Mouse (Mus musculus) kidney, postnatal 0 days (tissue): ENCODE measurements at regions not wholly inside any gene's neighbourhood (a gene's known extent, or its start where the extent isn't known, plus 50 kb on each side); places are given as distances from the start of the nearest gene placed in this dataset.

Source experiments
- ATAC-seq: fragments of 200-750 bp; cut with Nextera tagmentation; replicated peaks from 2 replicates; pipeline ENCODE4 v1.8.0; 2017; ENCODE audit warnings: low read depth, moderate number of reproducible peaks, moderate TSS enrichment, moderate library complexity; ENCODE audit not compliant: low FRiP score
- DNase-seq: peaks from one replicate; pipeline ENCODE4 v3.0.0-alpha.2; 2016; ENCODE audit warnings: low spot score
- H3K27ac ChIP-seq: fragments of 300-500 bp; sonication (generic); 2 replicates; pipeline ENCODE4 v1.5.1; 2014; ENCODE audit warnings: mild to moderate bottlenecking
- H3K27me3 ChIP-seq: fragments of 300-500 bp; sonication (generic); 2 replicates; pipeline ENCODE4 v1.6.1; 2014; ENCODE audit warnings: low read length, mixed read lengths; ENCODE audit not compliant: insufficient read depth
- H3K36me3 ChIP-seq: fragments of 300-500 bp; sonication (generic); 2 replicates; pipeline ENCODE4 v1.6.1; 2014; ENCODE audit warnings: low read length, mixed read lengths; ENCODE audit not compliant: insufficient read depth
- H3K4me1 ChIP-seq: fragments of 300-500 bp; sonication (generic); replicated peaks from 2 replicates; pipeline ENCODE4 v1.6.1; 2014; ENCODE audit warnings: antibody characterized with exemption, low read length, mixed read lengths; ENCODE audit not compliant: insufficient read depth
- H3K4me2 ChIP-seq: fragments of 300-500 bp; sonication (generic); 2 replicates; pipeline ENCODE4 v1.6.1; 2014; ENCODE audit warnings: mild to moderate bottlenecking, low read length, moderate library complexity, mixed read lengths
- H3K4me3 ChIP-seq: fragments of 300-500 bp; sonication (generic); replicated peaks from 2 replicates; pipeline ENCODE4 v1.5.1; 2014; ENCODE audit warnings: low read depth, low read length
- H3K9ac ChIP-seq: fragments of 300-500 bp; sonication (generic); 2 replicates; pipeline ENCODE4 v1.6.1; 2014; ENCODE audit warnings: low read depth, low read length
- H3K9me3 ChIP-seq: fragments of 300-500 bp; sonication (generic); replicated peaks from 2 replicates; pipeline ENCODE4 v1.6.1; 2016; ENCODE audit warnings: low read length, inconsistent platforms, mixed read lengths
- CTCF ChIP-seq: IDR thresholded peaks from 2 replicates; pipeline ENCODE4 v1.5.1; 2016; ENCODE audit warnings: antibody characterized with exemption, low read depth, mild to moderate bottlenecking, moderate library complexity
- WGBS: fragments of 180-500 bp; shearing (Covaris S2); extraction: QIAGEN DNeasy Blood & Tissue Kit; methylation state at CpG from one replicate; pipeline ENCODE4 v1.1.7; 2014; 5-methylcytosine and 5-hydroxymethylcytosine counted together

- Histone ChIP-seq H3K36me3 (no peaks in the 10 kb centered on the region), H3K9ac (no peak overlapping the region), H3K4me3 (no peak overlapping the region), H3K4me1 (no peaks in the 10 kb centered on the region), H3K9me3 (no peaks in the 10 kb centered on the region), H3K4me2 (no peak overlapping the region), H3K27me3 (no peaks in the 10 kb centered on the region), H3K27ac (no peak overlapping the region)
- WGBS: 47% methylated on average over 1 of the region's 1 CpGs
- DNase-seq (no peak), ATAC-seq (no peak)
- no peak for TF ChIP-seq CTCF
Measured at GRCm38 (mm10) chr16:47354279-47354678, 856.0 kb upstream of the Nectin3 start.

- ATAC-seq (no peak), DNase-seq (no peak)
- H3K9me3 ChIP-seq: no peaks in the 10 kb centered on the region
- H3K27ac ChIP-seq: no peak overlapping the region
- H3K27me3 ChIP-seq: no peaks in the 10 kb centered on the region
- no peaks in the 10 kb centered on the region for H3K36me3 ChIP-seq
- 83% methylated on average over 1 of the region's 1 CpGs for WGBS
- no peak overlapping the region for H3K4me2 ChIP-seq
- no peak overlapping the region for H3K4me3 ChIP-seq
- no peaks in the 10 kb centered on the region for H3K4me1 ChIP-seq
- no peak overlapping the region for H3K9ac ChIP-seq
- TF ChIP-seq CTCF: no peak
Measured at GRCm38 (mm10) chr16:47394398-47394797, 889.1 kb upstream of the Dppa4 start.

GRCm38 (mm10) chr16:47407067-47407466 lies 876.5 kb upstream of the Dppa4 start:
- ATAC-seq (no peak), DNase-seq (no peak)
- H3K36me3 ChIP-seq: no peaks in the 10 kb centered on the region
- WGBS: 90% methylated on average over 3 of the region's 3 CpGs
- H3K27me3 ChIP-seq: no peaks in the 10 kb centered on the region
- H3K9me3 ChIP-seq: no peaks in the 10 kb centered on the region
- TF ChIP-seq CTCF: no peak
- no peak overlapping the region for H3K4me2 ChIP-seq
- no peaks in the 10 kb centered on the region for H3K4me1 ChIP-seq
- H3K27ac ChIP-seq: no peak overlapping the region
- no peak overlapping the region for H3K4me3 ChIP-seq
- H3K9ac ChIP-seq: no peak overlapping the region

- Histone ChIP-seq H3K9ac (no peak overlapping the region), H3K36me3 (no peaks in the 10 kb centered on the region), H3K27ac (no peak overlapping the region), H3K9me3 (no peaks in the 10 kb centered on the region), H3K4me3 (no peak overlapping the region), H3K4me2 (no peak overlapping the region), H3K4me1 (no peaks in the 10 kb centered on the region), H3K27me3 (no peaks in the 10 kb centered on the region)
- TF ChIP-seq CTCF: no peak
- DNase-seq (peak; percentile 14), ATAC-seq (peak; percentile 71)
- 31% methylated on average over 3 of the region's 3 CpGs for whole genome bisulfite sequencing
Measured at GRCm38 (mm10) chr16:47418680-47419252, 864.8 kb upstream of the Dppa4 start.

GRCm38 (mm10) chr16:47445083-47445482 lies 838.5 kb upstream of the Dppa4 start:
- Histone ChIP-seq H3K9ac (no peak overlapping the region), H3K9me3 (no peaks in the 10 kb centered on the region), H3K4me2 (no peak overlapping the region), H3K27ac (no peak overlapping the region), H3K4me3 (no peak overlapping the region), H3K4me1 (no peaks in the 10 kb centered on the region), H3K27me3 (no peaks in the 10 kb centered on the region), H3K36me3 (no peaks in the 10 kb centered on the region)
- WGBS: 94% methylated on average over 2 of the region's 2 CpGs
- no peak for TF ChIP-seq CTCF
- no peak for DNase-seq
- no peak for ATAC-seq

- DNase-seq (no peak), ATAC-seq (no peak)
- Histone ChIP-seq H3K36me3 (no peaks in the 10 kb centered on the region), H3K4me3 (no peak overlapping the region), H3K27me3 (no peaks in the 10 kb centered on the region), H3K9ac (no peak overlapping the region), H3K4me1 (no peaks in the 10 kb centered on the region), H3K4me2 (no peak overlapping the region), H3K9me3 (no peaks in the 10 kb centered on the region), H3K27ac (no peak overlapping the region)
- TF ChIP-seq CTCF: no peak
- WGBS: 80% methylated on average over 9 of the region's 9 CpGs
Measured at GRCm38 (mm10) chr16:47475441-47476081, 808.0 kb upstream of the Dppa4 start.

- H3K4me1 ChIP-seq: no peaks in the 10 kb centered on the region
- DNase-seq (no peak), ATAC-seq (no peak)
- H3K9ac ChIP-seq: no peak overlapping the region
- H3K9me3 ChIP-seq: no peaks in the 10 kb centered on the region
- H3K36me3 ChIP-seq: no peaks in the 10 kb centered on the region
- 59% methylated on average over 2 of the region's 2 CpGs for WGBS
- H3K27me3 ChIP-seq: no peaks in the 10 kb centered on the region
- no peak overlapping the region for H3K4me2 ChIP-seq
- no peak for TF ChIP-seq CTCF
- H3K4me3 ChIP-seq: no peak overlapping the region
- no peak overlapping the region for H3K27ac ChIP-seq
Measured at GRCm38 (mm10) chr16:47482071-47482470, 801.5 kb upstream of the Dppa4 start.
